ENCODE assay signal across 9 mouse cellular contexts in genomic region chr15:78405098-78405497, GRCm38 (mm10). TPM values are rescaled to one million over a fixed set of nuclear protein-coding genes. Genes with fewer than 3 reads are reported as not detected.
DNase-seq lines count a peak whose midpoint lies in the region; ATAC-seq and TF ChIP-seq lines count a peak whose summit lies in the region.
"Had no signal": no experiment of that assay in that cellular context is flagged by ENCODE, and none has a peak within 500 bp of the region (broad histone marks: within the 10 kb centered on the region; RNA-seq: fewer than 3 reads in every experiment).

No protein-coding gene starts in this region.

- TF ChIP-seq CTCF in lung, embryonic 14.5 days (IDR thresholded peaks at IDR 0.05; ENCODE audit: low read depth): no peak
- no peak for TF ChIP-seq CTCF in embryonic fibroblast, embryonic 13.5 days (IDR thresholded peaks at IDR 0.05; ENCODE audit: borderline replicate concordance, insufficient read depth, low read length)

- H3K36me3 ChIP-seq in lung, embryonic 14.5 days (ENCODE audit: insufficient read depth): no peaks in the 10 kb centered on the region
- no peaks in the 10 kb centered on the region for H3K36me3 ChIP-seq in intestine, embryonic 16.5 days (ENCODE audit: control insufficient read depth, insufficient read depth, low read length)
- H3K36me3 ChIP-seq in neural tube, embryonic 14.5 days (ENCODE audit: control insufficient read depth, insufficient read depth, low read length): no peaks in the 10 kb centered on the region

- DNase-seq in lung, embryonic 14.5 days: peak; percentile 4
- no peak for DNase-seq in lung, postnatal 25 days (ENCODE audit: low spot score)
- no peak for DNase-seq in layer of hippocampus, postnatal 25 days (ENCODE audit: extremely low spot score in 1 of 2, low spot score in 1 of 2)
- no peak for DNase-seq in ovary, postnatal 14 days (ENCODE audit: low spot score)
- DNase-seq in embryo, embryonic 10.5 days (ENCODE audit: low spot score): no peak

- H3K4me3 ChIP-seq in lung, embryonic 14.5 days (ENCODE audit: low read depth, low read length): peak overlapping the region; percentile 48
- H3K4me3 ChIP-seq in embryonic fibroblast, embryonic 13.5 days (ENCODE audit: insufficient read depth, low read length): peak overlapping the region; percentile 62; the same call in 1 of the 2 replicates
- peak overlapping the region; percentile 65 for H3K4me3 ChIP-seq in intestine, embryonic 16.5 days (ENCODE audit: low read length)
- H3K4me3 ChIP-seq in neural tube, embryonic 14.5 days (ENCODE audit: low read depth, low read length): peak overlapping the region; percentile 59; the same call in 1 of the 2 replicates

- H3K27me3 ChIP-seq in lung, embryonic 14.5 days (ENCODE audit: insufficient read depth, low read length): peaks cover 16% of the 10 kb centered on the region
- H3K27me3 ChIP-seq in intestine, embryonic 16.5 days (replicated peaks; ENCODE audit: control insufficient read depth, insufficient read depth, low read length): peaks cover under 1% of the 10 kb centered on the region; the same call in 1 of the 2 replicates
- peaks cover 14% of the 10 kb centered on the region for H3K27me3 ChIP-seq in neural tube, embryonic 14.5 days (ENCODE audit: control insufficient read depth, insufficient read depth, low read length)

- TF ChIP-seq POLR2A in embryonic fibroblast, embryonic 13.5 days (IDR thresholded peaks at IDR 0.05; ENCODE audit: low read depth, low read length): no peak

- 49% methylated on average over 11 of the region's 11 CpGs for WGBS in lung, embryonic 14.5 days
- WGBS in intestine, embryonic 16.5 days: 49% methylated on average over 11 of the region's 11 CpGs
- 52% methylated on average over 11 of the region's 11 CpGs for WGBS in neural tube, embryonic 14.5 days

- no peak for ATAC-seq in lung, embryonic 14.5 days (ENCODE audit: insufficient read depth)
- no peak for ATAC-seq in intestine, embryonic 16.5 days
- ATAC-seq in neural tube, embryonic 14.5 days (ENCODE audit: low read depth): no peak

- H3K9me3 ChIP-seq in lung, embryonic 14.5 days (ENCODE audit: low read depth, low read length): no peaks in the 10 kb centered on the region
- H3K9me3 ChIP-seq in intestine, embryonic 16.5 days (ENCODE audit: control insufficient read depth, low read length): no peaks in the 10 kb centered on the region
- no peaks in the 10 kb centered on the region for H3K9me3 ChIP-seq in neural tube, embryonic 14.5 days (ENCODE audit: control insufficient read depth, low read length)

- H3K27ac ChIP-seq in lung, embryonic 14.5 days (ENCODE audit: low read depth): peak overlapping the region; percentile 98
- no peak overlapping the region for H3K27ac ChIP-seq in embryonic fibroblast, embryonic 13.5 days (ENCODE audit: insufficient read depth, low read length)
- peak overlapping the region; percentile 91 for H3K27ac ChIP-seq in intestine, embryonic 16.5 days (ENCODE audit: low read length)
- peak overlapping the region; percentile 0; the same call in 1 of the 2 replicates for H3K27ac ChIP-seq in neural tube, embryonic 14.5 days (ENCODE audit: low read depth, low read length)

- peak overlapping the region; percentile 93 for H3K4me2 ChIP-seq in lung, embryonic 14.5 days
- H3K4me2 ChIP-seq in intestine, embryonic 16.5 days (ENCODE audit: low read depth, low read length): peak overlapping the region; percentile 75
- H3K4me2 ChIP-seq in neural tube, embryonic 14.5 days (ENCODE audit: low read depth, low read length): peak overlapping the region; percentile 96

- H3K9ac ChIP-seq in lung, embryonic 14.5 days: peak overlapping the region; percentile 59
- peak overlapping the region; percentile 76 for H3K9ac ChIP-seq in intestine, embryonic 16.5 days (ENCODE audit: low read depth, low read length)
- 0 out of 2 replicates have a peak overlapping the region, but pooled peaks have one; percentile 22 for H3K9ac ChIP-seq in neural tube, embryonic 14.5 days (replicated peaks; ENCODE audit: low read depth, low read length)

- H3K4me1 ChIP-seq in lung, embryonic 14.5 days (ENCODE audit: insufficient read depth): peaks cover 39% of the 10 kb centered on the region
- peaks cover 2% of the 10 kb centered on the region; the same call in 1 of the 2 replicates for H3K4me1 ChIP-seq in embryonic fibroblast, embryonic 13.5 days (ENCODE audit: control insufficient read depth, insufficient read depth, low read length)
- H3K4me1 ChIP-seq in intestine, embryonic 16.5 days (ENCODE audit: control insufficient read depth, insufficient read depth, low read length): peaks cover 38% of the 10 kb centered on the region
- H3K4me1 ChIP-seq in neural tube, embryonic 14.5 days (ENCODE audit: control insufficient read depth, insufficient read depth, low read length): peaks cover 26% of the 10 kb centered on the region

RNA-seq across cellular contexts. Expression of gene Tst, which starts 0.6 kb away (rescaled TPM):
- polyA plus RNA-seq in lung, embryonic 14.5 days (2014; fragmentation: Nextera tagmentation; extraction: Ambion mirVana): 51.9 and 53.5 TPM in 2 replicates
- 3.5 and 5.0 TPM in 2 replicates for polyA plus RNA-seq in embryonic fibroblast, embryonic 13.5 days (2011; ENCODE audit: insufficient read length, low read depth, missing spikeins)
- 62.9 and 68.1 TPM in 2 replicates for polyA plus RNA-seq in intestine, embryonic 16.5 days (2015; fragmentation: Nextera tagmentation; extraction: Ambion mirVana)
- polyA plus RNA-seq in neural tube, embryonic 14.5 days (2014; fragmentation: Nextera tagmentation; extraction: Ambion mirVana): 16.0 and 20.3 TPM in 2 replicates
- 10 to 100 TPM; 41.4 to 42.4 TPM for total RNA-seq in layer of hippocampus, postnatal 25 days (2021)

RNA-seq across cellular contexts. Expression of gene Mpst, which starts 1.1 kb away (rescaled TPM):
- polyA plus RNA-seq in lung, embryonic 14.5 days (2014; fragmentation: Nextera tagmentation; extraction: Ambion mirVana): 3.3 and 3.5 TPM in 2 replicates
- 9.6 and 13.3 TPM in 2 replicates for polyA plus RNA-seq in embryonic fibroblast, embryonic 13.5 days (2011; ENCODE audit: insufficient read length, low read depth, missing spikeins)
- polyA plus RNA-seq in intestine, embryonic 16.5 days (2015; fragmentation: Nextera tagmentation; extraction: Ambion mirVana): 3.0 and 3.4 TPM in 2 replicates
- 3.7 and 4.2 TPM in 2 replicates for polyA plus RNA-seq in neural tube, embryonic 14.5 days (2014; fragmentation: Nextera tagmentation; extraction: Ambion mirVana)
- total RNA-seq in layer of hippocampus, postnatal 25 days (2021): 10 to 100 TPM; 33.6 to 39.4 TPM

RNA-seq across cellular contexts. Expression of gene Tex33, which starts 9.4 kb away (rescaled TPM):
- polyA plus RNA-seq in lung, embryonic 14.5 days (2014; fragmentation: Nextera tagmentation; extraction: Ambion mirVana): not detected in 2 replicates
- not detected in 2 replicates for polyA plus RNA-seq in embryonic fibroblast, embryonic 13.5 days (2011; ENCODE audit: insufficient read length, low read depth, missing spikeins)
- polyA plus RNA-seq in intestine, embryonic 16.5 days (2015; fragmentation: Nextera tagmentation; extraction: Ambion mirVana): not detected in 2 replicates
- polyA plus RNA-seq in neural tube, embryonic 14.5 days (2014; fragmentation: Nextera tagmentation; extraction: Ambion mirVana): not detected in 2 replicates
- not detected for total RNA-seq in layer of hippocampus, postnatal 25 days (2021)
- total RNA-seq: adrenal gland, postnatal 14 days had no signal

RNA-seq across cellular contexts. Expression of gene Kctd17, which starts 23.3 kb away (rescaled TPM):
- 51.8 and 53.9 TPM in 2 replicates for polyA plus RNA-seq in lung, embryonic 14.5 days (2014; fragmentation: Nextera tagmentation; extraction: Ambion mirVana)
- 90.6 and 110 TPM in 2 replicates for polyA plus RNA-seq in embryonic fibroblast, embryonic 13.5 days (2011; ENCODE audit: insufficient read length, low read depth, missing spikeins)
- 20.2 and 23.6 TPM in 2 replicates for polyA plus RNA-seq in intestine, embryonic 16.5 days (2015; fragmentation: Nextera tagmentation; extraction: Ambion mirVana)
- polyA plus RNA-seq in neural tube, embryonic 14.5 days (2014; fragmentation: Nextera tagmentation; extraction: Ambion mirVana): 141 and 157 TPM in 2 replicates
- 100 to 1,000 TPM; 257 to 260 TPM for total RNA-seq in layer of hippocampus, postnatal 25 days (2021)

Comparison
In these comparisons a context has a peak if more than half of its experiments do, and no peak if none do; other contexts are left out.
1. H3K9ac ChIP-seq: peak in every context shown above with its lines; median percentile 76 in intestine, embryonic 16.5 days; 59 in lung, embryonic 14.5 days; 22 in neural tube, embryonic 14.5 days.